Mouse (Mus musculus): ENCODE data around the gene Olfr398.

The Olfr398 gene

DNA sequence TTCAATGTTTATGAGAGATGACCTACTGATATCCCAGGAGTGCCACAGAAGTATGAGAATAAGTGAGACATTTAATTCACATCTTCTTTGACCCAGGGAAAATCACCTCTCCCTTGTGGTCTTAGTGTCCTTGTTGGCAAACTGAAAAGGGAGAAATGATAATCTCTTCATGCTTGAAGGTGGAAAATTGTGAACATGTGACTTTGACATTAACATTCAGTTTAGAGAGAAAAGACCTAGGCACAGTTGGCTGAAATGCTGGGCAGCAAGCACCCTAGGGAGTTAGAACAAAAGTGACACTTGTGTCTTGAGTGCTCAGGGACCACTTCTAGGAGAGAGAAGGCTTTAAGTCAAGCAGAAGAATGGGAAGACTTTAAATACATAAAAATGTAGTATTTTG, at the start of gene Olfr398:
Gene Olfr398, minus strand, starts transcription at position 101 of the 400 bp plus-strand sequence.
- DNase-seq = no peak

DNA sequence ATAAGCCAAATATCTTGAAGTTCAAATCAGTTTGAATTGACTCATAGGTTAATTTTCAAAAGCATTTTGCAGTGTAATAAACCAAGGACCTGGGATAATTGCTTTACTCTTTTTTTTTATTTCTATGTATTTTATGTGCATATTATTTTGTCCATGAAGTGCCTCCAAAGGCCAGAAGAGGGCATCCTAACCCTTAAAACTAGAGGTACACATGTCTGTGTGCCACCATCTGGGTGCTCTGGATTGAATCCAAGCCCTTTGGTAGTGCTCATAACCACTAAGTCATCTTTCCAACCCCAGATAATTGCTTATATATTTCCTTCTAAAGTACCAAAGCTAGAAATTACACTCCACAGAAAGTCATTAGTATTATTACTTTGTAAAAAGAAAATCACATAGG, 2.9 kb upstream of the Olfr398 start:
- DNase-seq = peak; percentile 1

DNA sequence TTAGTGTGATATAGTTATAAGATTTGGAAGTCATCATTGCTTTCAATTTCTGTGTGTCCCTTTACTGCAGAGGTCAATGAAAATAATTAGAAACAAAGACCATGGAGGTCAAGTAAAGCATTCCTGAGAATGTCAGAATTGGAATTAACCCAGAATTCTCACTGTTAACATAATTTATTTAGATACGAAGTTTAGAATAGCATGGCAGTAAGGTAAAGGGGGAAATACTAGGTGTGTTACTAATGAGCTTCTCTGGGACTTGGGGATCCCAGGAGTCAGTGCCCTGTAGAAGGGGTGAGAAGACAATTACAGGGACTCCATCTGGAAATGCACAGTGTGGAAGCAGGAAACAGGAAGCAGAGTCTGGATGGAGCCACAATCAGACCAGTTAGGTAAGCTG, 29.7 kb downstream of the Olfr398 start, which contains the start of gene Olfr397:
Gene Olfr397, plus strand, starts transcription at position 301 of the 400 bp plus-strand sequence.
- DNase-seq = no peak

DNA sequence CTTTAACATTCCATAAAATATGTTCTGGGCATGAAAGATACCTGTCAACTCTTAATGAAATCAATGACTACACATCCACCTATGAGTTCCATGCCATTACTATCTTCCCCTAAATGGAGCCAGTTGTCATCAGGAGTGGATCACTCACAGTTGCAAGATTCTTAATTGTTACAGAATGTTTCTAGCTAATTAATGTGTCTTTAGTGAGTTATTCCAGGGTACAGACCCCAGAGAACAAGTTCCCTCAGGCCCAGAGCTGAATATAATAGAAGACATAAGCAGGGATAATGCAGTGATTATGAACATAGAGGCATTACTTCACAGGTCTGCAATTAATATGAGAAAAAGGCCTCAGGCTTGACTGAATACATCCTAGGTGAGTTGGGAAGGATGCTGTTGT, 53.8 kb downstream of the Olfr398 start, which contains the start of gene Olfr23:
Gene Olfr23, plus strand, starts transcription at position 301 of the 400 bp plus-strand sequence.
- DNase-seq = no peak

All from cerebellum, adult 8-10 months (tissue).